Mouse (Mus musculus) neural tube, embryonic 12.5 days (tissue): ENCODE data around the gene Mfsd6l. TPM values are rescaled to one million over a fixed set of nuclear protein-coding genes. Genes with fewer than 3 reads are reported as not detected.

Experiments
- ATAC-seq: fragments of 200-750 bp; cut with Nextera tagmentation; 2 replicates; pipeline ENCODE4 v1.8.0; 2017; ENCODE audit warnings: low read depth, mild to moderate bottlenecking, moderate TSS enrichment, moderate library complexity; ENCODE audit not compliant: low FRiP score
- H3K27ac ChIP-seq: fragments of 300-500 bp; sonication (generic); 2 replicates; pipeline ENCODE4 v1.5.1; 2016
- H3K27me3 ChIP-seq: fragments of 300-500 bp; sonication (generic); replicated peaks from 2 replicates; pipeline ENCODE4 v1.6.1; 2016; ENCODE audit warnings: mild to moderate bottlenecking
- H3K36me3 ChIP-seq: fragments of 300-500 bp; sonication (generic); 2 replicates; pipeline ENCODE4 v1.6.1; 2016; ENCODE audit warnings: mild to moderate bottlenecking
- H3K4me1 ChIP-seq: fragments of 300-500 bp; sonication (generic); 2 replicates; pipeline ENCODE4 v1.6.1; 2016
- H3K4me2 ChIP-seq: fragments of 300-500 bp; sonication (generic); replicated peaks from 2 replicates; pipeline ENCODE4 v1.6.1; 2016; ENCODE audit warnings: mild to moderate bottlenecking
- H3K4me3 ChIP-seq: fragments of 300-500 bp; sonication (generic); 2 replicates; pipeline ENCODE4 v1.5.1; 2016
- H3K9ac ChIP-seq: fragments of 300-500 bp; sonication (generic); 2 replicates; pipeline ENCODE4 v1.6.1; 2016; ENCODE audit warnings: mild to moderate bottlenecking
- H3K9me3 ChIP-seq: fragments of 300-500 bp; sonication (generic); 2 replicates; pipeline ENCODE4 v1.6.1; 2016; ENCODE audit warnings: mild to moderate bottlenecking
- WGBS: fragments of 180-500 bp; shearing (Covaris S2); methylation state at CpG from one replicate; pipeline ENCODE4 v1.1.7; 2016; 5-methylcytosine and 5-hydroxymethylcytosine counted together
- polyA plus RNA-seq: library from polyadenylated mRNA; unstranded; fragments of >200 nt; fragmentation: Nextera tagmentation; extraction: Ambion mirVana; gene quantifications from 2 replicates; pipeline ENCODE4 v1.2.1, GENCODE M21; 2016

The Mfsd6l gene
- polyA plus RNA-seq, 1 experiment from 2014 or later, result not detected

DNA sequence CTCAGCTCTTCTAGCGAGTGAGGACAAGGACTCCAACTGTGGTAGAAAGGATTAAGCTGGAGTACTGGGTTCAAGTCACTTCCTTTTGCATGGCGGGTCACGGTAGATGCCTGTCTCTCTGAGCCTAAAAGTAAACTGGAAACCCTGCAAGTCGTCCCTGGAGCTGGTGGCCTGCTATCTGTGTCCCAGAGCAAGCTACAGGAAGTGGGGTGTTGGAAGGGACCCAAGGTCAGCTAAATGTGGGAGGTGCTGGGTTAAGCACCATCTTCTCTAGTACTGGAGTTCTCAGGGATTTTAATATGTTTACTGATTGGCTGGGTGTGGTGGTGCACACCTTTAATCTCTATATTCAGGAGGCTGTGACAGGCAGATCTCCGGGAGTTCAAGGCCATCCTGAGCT is 23.2 kb upstream of the Mfsd6l start:
- 82% methylated on average over 5 of the region's 5 CpGs for WGBS
- H3K4me1 ChIP-seq, result no peaks in the 10 kb centered on the region
- no peak for ATAC-seq
- no peak overlapping the region for H3K4me3 ChIP-seq
- no peak overlapping the region for H3K4me2 ChIP-seq
- H3K9me3 ChIP-seq, result no peaks in the 10 kb centered on the region
- no peak overlapping the region for H3K9ac ChIP-seq
- H3K27ac ChIP-seq, result no peak overlapping the region
- H3K27me3 ChIP-seq, result 0 out of 2 replicates have a peak, but pooled peaks cover 2% of the 10 kb centered on the region
- H3K36me3 ChIP-seq, result no peaks in the 10 kb centered on the region

GRCm38 (mm10) chr11:68533971-68534475 is 22.0 kb upstream of the Mfsd6l start:
- Histone ChIP-seq H3K27ac (no peak overlapping the region), H3K4me2 (no peak overlapping the region), H3K9me3 (no peaks in the 10 kb centered on the region), H3K9ac (no peak overlapping the region), H3K36me3 (no peaks in the 10 kb centered on the region), H3K4me1 (no peaks in the 10 kb centered on the region), H3K27me3 (0 out of 2 replicates have a peak, but pooled peaks cover 2% of the 10 kb centered on the region), H3K4me3 (no peak overlapping the region)
- WGBS, result 80% methylated on average over 6 of the region's 6 CpGs
- ATAC-seq, result no peak

GRCm38 (mm10) chr11:68536026-68536425 is 20.0 kb upstream of the Mfsd6l start:
- no peaks in the 10 kb centered on the region for H3K36me3 ChIP-seq
- H3K9ac ChIP-seq, result no peak overlapping the region
- no peak overlapping the region for H3K4me2 ChIP-seq
- no peak for ATAC-seq
- no peaks in the 10 kb centered on the region for H3K27me3 ChIP-seq
- H3K4me3 ChIP-seq, result no peak overlapping the region
- no peaks in the 10 kb centered on the region for H3K4me1 ChIP-seq
- no peaks in the 10 kb centered on the region for H3K9me3 ChIP-seq
- 76% methylated on average over 4 of the region's 4 CpGs for WGBS
- H3K27ac ChIP-seq, result no peak overlapping the region

DNA sequence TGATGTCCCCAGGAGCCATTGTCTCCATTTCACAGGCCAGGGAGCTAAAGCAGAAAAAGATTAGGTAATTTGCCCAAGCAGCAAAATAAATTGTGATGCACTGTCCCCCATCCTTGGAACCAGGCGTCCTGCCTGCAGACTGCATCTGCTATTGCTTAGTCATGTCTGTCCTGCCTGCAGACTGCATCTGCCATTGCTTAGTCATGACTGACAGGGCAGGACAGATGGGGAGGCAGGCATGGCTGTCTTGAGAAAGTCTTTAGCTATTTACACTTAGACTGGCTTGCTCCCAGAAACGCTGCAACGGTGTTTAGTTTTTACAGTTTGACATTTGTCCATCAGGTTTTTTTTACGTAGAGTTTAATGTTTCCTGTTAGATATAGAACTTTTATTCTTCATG is 19.5 kb upstream of the Mfsd6l start:
- WGBS, result 64% methylated on average over 4 of the region's 4 CpGs
- no peaks in the 10 kb centered on the region for H3K27me3 ChIP-seq
- no peaks in the 10 kb centered on the region for H3K4me1 ChIP-seq
- ATAC-seq, result no peak
- no peak overlapping the region for H3K4me3 ChIP-seq
- no peaks in the 10 kb centered on the region for H3K36me3 ChIP-seq
- H3K27ac ChIP-seq, result no peak overlapping the region
- no peaks in the 10 kb centered on the region for H3K9me3 ChIP-seq
- no peak overlapping the region for H3K9ac ChIP-seq
- no peak overlapping the region for H3K4me2 ChIP-seq

- Histone ChIP-seq H3K27ac (no peak overlapping the region), H3K4me3 (no peak overlapping the region), H3K27me3 (no peaks in the 10 kb centered on the region), H3K4me2 (no peak overlapping the region), H3K36me3 (no peaks in the 10 kb centered on the region), H3K9ac (no peak overlapping the region), H3K4me1 (no peaks in the 10 kb centered on the region), H3K9me3 (no peaks in the 10 kb centered on the region)
- 61% methylated on average over 5 of the region's 5 CpGs for whole genome bisulfite sequencing
- ATAC-seq, result no peak
These were observed 16.4 kb upstream of the Mfsd6l start for GRCm38 (mm10) chr11:68539621-68540020.

DNA sequence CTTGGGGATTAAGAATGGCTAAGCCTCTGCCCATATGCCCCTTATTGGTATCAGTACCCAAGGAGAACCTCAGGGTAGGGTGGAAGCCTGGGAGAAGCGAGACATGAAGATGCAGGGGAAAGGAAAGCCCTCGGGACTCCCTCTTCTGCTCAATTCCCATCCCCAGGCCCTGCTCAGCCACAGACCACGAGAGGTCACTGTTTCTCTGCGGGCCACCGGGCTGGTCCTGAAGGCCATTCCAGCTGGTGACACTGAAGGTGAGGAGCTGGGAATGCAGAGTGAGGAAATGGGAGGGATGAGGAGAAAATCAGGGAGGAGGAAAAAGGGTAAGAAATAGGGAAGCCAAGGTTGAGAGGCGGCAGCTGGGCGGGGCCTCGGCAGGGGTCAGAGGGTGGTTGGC is 11.4 kb upstream of the Mfsd6l start:
- Histone ChIP-seq H3K4me1 (no peaks in the 10 kb centered on the region), H3K27ac (no peak overlapping the region), H3K27me3 (no peaks in the 10 kb centered on the region), H3K4me3 (no peak overlapping the region), H3K9me3 (no peaks in the 10 kb centered on the region), H3K4me2 (no peak overlapping the region), H3K9ac (no peak overlapping the region), H3K36me3 (no peaks in the 10 kb centered on the region)
- 9% methylated on average over 8 of the region's 8 CpGs for WGBS
- ATAC-seq, result no peak

DNA sequence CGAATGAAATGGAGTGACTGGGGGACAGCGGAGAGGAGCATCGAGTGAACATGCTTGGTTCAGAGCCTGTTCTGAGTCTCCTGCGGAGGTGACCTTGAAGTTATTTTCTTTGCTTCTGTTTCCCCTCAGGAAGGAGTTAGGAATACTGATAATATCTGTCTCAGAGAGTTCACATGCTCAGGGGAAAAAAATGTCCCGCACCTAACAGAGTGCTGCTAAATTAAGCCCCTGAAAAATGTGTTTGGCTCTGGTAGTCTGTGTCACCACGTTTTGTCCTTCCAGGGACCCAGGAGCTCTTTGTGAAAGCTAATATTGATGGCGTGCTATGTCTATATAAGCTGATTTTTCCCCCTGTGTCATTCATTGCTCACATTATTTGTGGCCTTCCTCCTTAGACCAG is 10.8 kb upstream of the Mfsd6l start:
- Histone ChIP-seq H3K36me3 (no peaks in the 10 kb centered on the region), H3K27ac (no peak overlapping the region), H3K4me3 (no peak overlapping the region), H3K9me3 (no peaks in the 10 kb centered on the region), H3K27me3 (no peaks in the 10 kb centered on the region), H3K4me2 (no peak overlapping the region), H3K4me1 (no peaks in the 10 kb centered on the region), H3K9ac (no peak overlapping the region)
- no peak for ATAC-seq
- 61% methylated on average over 7 of the region's 7 CpGs for WGBS

- no peaks in the 10 kb centered on the region for H3K27me3 ChIP-seq
- ATAC-seq, result no peak
- no peaks in the 10 kb centered on the region for H3K4me1 ChIP-seq
- no peak overlapping the region for H3K9ac ChIP-seq
- WGBS, result 76% methylated on average over 8 of the region's 8 CpGs
- no peak overlapping the region for H3K4me2 ChIP-seq
- no peak overlapping the region for H3K4me3 ChIP-seq
- H3K27ac ChIP-seq, result no peak overlapping the region
- no peaks in the 10 kb centered on the region for H3K9me3 ChIP-seq
- no peaks in the 10 kb centered on the region for H3K36me3 ChIP-seq
These were observed 10.2 kb upstream of the Mfsd6l start for GRCm38 (mm10) chr11:68545682-68546222.

DNA sequence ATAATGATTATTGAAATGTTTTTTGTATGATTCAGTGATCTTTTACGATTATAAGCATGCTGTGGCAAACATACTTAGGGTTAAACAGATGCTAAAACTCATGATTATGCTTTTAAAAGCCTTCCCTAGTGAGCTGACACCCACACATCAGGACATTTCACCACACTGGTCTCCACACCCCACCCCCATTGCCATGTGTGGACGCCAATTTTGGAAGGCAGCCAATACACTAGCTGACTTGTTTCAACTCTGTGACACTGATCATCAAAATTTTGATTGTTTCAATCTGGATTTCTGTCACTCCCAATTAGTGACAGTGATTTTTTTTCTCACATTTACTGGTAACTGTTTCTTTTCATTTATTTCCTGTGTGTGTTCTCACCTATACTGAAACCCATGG is 8.5 kb upstream of the Mfsd6l start:
- Histone ChIP-seq H3K4me1 (no peaks in the 10 kb centered on the region), H3K9me3 (no peaks in the 10 kb centered on the region), H3K4me2 (no peak overlapping the region), H3K9ac (no peak overlapping the region), H3K27ac (no peak overlapping the region), H3K36me3 (no peaks in the 10 kb centered on the region), H3K4me3 (no peak overlapping the region), H3K27me3 (no peaks in the 10 kb centered on the region)
- WGBS, result 78% methylated on average over 2 of the region's 2 CpGs
- ATAC-seq, result no peak

GRCm38 (mm10) chr11:68549597-68549996 is 6.4 kb upstream of the Mfsd6l start:
- Histone ChIP-seq H3K36me3 (no peaks in the 10 kb centered on the region), H3K9ac (no peak overlapping the region), H3K27me3 (no peaks in the 10 kb centered on the region), H3K27ac (no peak overlapping the region), H3K4me2 (no peak overlapping the region), H3K4me3 (no peak overlapping the region), H3K4me1 (no peaks in the 10 kb centered on the region), H3K9me3 (no peaks in the 10 kb centered on the region)
- ATAC-seq, result no peak
- WGBS, result 42% methylated on average over 3 of the region's 3 CpGs

DNA sequence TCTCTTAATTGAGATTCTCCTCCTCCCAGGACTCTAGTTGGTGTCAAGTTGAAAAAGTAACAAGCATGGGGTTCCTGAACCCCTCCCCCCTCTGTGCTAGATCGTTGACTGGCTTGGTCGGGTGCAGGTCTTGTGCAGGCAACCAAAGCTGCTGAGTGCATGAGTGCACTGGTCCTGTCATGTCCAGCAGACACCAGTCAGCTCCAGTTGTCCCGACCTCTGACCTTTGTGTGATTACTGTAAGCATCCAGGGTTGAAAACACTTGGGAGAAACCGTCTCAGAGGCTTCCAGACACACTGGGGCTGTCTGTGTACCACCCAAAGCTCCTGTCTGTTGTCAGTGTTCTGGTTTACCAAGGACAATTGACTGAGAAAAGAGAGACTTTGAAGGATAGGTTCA is 5.6 kb upstream of the Mfsd6l start:
- H3K4me3 ChIP-seq, result no peak overlapping the region
- no peak overlapping the region for H3K27ac ChIP-seq
- H3K9ac ChIP-seq, result no peak overlapping the region
- no peaks in the 10 kb centered on the region for H3K36me3 ChIP-seq
- no peaks in the 10 kb centered on the region for H3K4me1 ChIP-seq
- no peaks in the 10 kb centered on the region for H3K9me3 ChIP-seq
- H3K4me2 ChIP-seq, result no peak overlapping the region
- WGBS, result 73% methylated on average over 4 of the region's 4 CpGs
- H3K27me3 ChIP-seq, result no peaks in the 10 kb centered on the region
- no peak for ATAC-seq

DNA sequence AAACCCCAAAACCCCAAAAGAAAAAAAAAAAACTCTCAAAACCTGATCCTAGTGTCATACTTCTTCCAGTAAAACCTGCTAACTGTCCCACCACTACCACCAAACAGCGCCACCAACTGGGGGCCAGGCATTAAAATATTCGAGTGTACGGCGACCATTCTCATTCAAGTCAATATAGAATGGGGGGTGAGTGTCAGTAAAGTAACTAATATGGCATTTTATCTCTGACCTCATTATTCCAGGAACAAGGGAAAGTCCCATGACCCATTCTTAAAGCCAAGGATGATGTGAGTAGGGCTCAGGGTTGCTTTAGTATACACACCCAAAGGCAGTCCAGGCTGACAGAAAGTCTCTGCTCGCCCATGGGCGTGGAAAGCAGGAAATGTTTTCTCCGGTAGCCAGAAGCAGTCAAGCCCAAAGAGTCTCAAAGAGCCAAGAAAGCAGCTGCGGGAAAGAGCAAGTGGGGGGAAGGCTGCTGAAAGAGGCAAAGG is 2.0 kb upstream of the Mfsd6l start:
- Histone ChIP-seq H3K36me3 (no peaks in the 10 kb centered on the region), H3K4me1 (peaks cover 5% of the 10 kb centered on the region; the same call in 1 of the 2 replicates), H3K9ac (no peak overlapping the region), H3K9me3 (no peaks in the 10 kb centered on the region), H3K27me3 (peaks cover 7% of the 10 kb centered on the region), H3K4me3 (no peak overlapping the region), H3K27ac (no peak overlapping the region), H3K4me2 (no peak overlapping the region)
- 45% methylated on average over 8 of the region's 8 CpGs for WGBS
- ATAC-seq, result no peak

DNA sequence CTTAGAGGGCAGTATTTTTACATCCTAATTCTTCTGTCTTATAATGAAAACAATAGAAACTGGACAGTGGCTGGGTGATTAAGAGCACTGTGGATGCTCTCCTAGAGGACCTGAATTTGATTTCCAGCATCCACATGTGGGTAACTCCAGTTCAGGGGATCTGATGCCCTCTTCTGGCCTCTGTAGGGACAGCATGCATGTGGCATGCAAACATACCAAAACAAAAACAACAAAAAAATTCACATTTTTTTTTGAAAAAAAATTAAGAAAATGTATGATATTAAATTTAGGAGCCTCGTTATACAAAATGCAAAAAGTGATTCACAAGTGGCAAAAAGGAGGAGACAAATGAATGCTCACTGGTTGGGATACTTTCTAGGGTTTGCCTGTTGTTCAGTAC is 3.6 kb downstream of the Mfsd6l start:
- Histone ChIP-seq H3K9me3 (no peaks in the 10 kb centered on the region), H3K4me2 (no peak overlapping the region), H3K27ac (no peak overlapping the region), H3K4me1 (peaks cover 5% of the 10 kb centered on the region; the same call in 1 of the 2 replicates), H3K36me3 (no peaks in the 10 kb centered on the region), H3K4me3 (no peak overlapping the region), H3K27me3 (peaks cover 7% of the 10 kb centered on the region), H3K9ac (no peak overlapping the region)
- ATAC-seq, result no peak
- 44% methylated on average over 1 of the region's 1 CpGs for WGBS
